Mouse (Mus musculus) testis, postnatal 14 days (tissue): ENCODE results near the gene Pnpla6.

Experiments
- DNase-seq: peaks from one replicate; pipeline ENCODE4 v3.0.0; 2021; ENCODE audit warnings: low spot score

Pnpla6 gene

DNA sequence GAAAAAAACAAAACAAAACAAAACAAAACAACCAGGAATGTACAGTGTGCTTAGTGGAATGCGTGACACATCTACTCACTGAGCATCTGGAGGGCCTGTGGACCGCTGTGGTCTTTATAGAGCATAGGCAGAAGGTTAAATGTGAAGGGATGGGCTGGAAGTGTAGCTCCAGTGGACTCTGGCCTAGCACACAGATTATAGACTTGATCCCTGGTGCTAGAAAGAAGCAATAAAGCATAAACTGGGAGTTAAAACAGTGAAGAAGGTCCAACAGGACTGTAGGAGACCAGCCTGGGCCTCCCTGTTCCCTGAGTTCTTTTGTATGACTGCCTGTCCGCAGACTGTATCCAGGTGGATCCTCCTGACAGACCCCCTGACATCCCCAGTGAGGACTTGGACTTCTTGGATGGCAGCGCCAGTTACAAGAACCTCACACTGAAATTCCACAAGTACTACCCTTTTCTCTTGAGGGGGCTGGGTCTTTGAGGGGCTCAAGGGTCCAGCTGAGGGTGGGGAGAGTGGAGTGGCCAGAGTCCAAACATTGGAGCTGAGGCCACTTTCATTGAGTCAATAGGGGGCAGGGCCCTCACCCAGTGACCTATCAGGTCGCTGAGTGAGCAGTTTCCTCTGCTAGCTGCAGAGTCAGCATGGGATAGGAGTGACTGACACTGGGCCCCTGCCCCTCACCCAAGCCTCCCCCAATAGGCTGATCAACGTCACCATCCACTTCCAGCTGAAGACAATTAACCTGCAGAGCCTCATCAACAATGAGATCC is 7.0 kb upstream of the Pnpla6 start:
- no peak for DNase-seq

DNA sequence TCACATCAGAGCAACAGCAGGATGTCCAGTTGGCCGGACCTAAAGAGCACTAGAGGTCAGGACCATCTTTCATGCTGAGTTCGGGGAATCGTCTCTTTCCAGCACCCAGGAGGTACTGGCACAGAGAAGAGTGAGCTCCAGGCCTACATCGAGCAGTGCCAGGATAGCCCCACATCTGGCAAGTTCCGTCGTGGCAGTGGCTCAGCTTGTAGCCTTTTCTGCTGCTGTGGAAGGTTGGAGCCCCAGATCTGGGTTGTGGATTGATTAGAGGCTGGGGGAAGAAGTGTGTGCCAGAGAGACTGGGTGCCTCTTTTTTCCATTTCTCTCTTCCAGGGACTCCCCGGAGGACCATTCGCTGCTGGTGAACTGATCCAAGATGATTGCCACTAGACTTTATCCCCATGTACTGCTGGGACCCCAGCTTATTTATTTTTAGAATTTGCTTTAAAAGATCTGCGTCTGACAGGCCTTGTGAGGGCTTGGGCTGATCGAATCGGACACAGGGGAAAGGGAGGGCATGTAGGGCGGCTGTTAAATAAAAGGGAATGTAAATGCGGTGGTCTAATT is 420 bp upstream of the Pnpla6 start:
- no peak for DNase-seq

GRCm38 (mm10) chr8:3515771-3516417 is 710 bp downstream of the Pnpla6 start:
- no peak for DNase-seq

DNA sequence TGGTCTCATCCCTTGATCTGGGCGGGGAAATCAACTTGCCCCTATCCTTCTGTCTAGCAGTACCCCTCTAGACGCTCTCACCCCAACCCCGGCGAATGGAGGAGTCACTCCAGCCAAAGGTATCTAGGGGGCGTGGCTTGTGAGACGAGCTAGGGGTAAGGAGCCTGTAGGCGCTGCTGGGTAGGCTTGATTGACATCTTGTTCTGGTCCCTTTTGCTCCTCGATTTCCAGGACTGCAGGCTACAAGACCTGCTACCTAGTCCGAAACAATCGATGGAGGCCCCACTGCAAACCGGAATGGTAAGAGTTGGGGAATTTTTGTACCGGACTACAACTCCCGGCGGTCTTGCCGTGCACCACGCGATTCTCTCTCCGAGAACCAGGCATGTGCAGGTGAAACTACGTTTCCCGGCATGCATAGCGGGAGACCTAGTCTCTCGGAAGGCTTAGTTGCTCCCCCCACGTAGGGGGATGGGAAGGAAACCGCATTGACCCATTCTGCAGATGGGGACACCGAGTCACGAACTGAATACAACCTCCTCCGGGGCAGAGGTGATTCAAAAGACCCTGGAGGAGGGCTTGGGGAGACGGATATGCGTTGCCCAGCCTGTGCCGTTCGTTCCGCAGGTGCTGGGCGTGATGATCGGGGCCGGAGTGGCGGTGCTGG is 1.4 kb downstream of the Pnpla6 start:
- peak; percentile 90 for DNase-seq

GRCm38 (mm10) chr8:3517117-3517495 is 1.9 kb downstream of the Pnpla6 start:
- DNase-seq, result no peak

DNA sequence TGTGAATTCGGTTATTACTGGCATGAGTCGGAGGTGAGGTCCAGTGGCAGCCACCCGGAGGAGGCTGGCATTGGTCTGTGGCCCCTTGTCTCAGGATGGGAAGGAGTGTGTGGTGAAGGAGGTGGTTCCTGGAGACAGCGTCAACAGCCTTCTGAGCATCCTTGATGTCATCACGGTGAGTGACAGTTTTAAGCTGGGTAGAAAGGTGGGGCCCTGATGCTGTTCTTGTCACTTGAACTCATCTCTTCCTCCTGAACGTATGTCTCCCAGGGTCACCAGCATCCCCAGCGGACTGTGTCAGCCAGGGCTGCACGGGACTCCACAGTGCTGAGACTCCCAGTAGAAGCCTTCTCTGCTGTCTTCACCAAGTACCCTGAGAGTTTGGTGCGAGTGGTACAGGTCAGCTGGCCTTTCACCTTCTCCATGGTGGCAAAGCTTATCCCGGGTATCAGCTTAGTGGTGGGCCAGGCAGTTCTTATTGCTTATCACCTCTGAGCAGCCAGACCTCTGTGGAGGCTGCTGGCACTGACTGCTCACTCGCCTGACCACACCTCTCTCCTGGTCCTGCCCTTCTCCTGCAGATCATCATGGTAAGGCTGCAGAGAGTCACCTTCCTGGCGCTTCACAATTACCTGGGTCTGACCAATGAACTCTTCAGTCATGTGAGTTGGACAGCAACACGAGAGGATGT is 7.0 kb downstream of the Pnpla6 start:
- DNase-seq, result no peak

GRCm38 (mm10) chr8:3530816-3531215 is 15.6 kb downstream of the Pnpla6 start:
- no peak for DNase-seq

DNA sequence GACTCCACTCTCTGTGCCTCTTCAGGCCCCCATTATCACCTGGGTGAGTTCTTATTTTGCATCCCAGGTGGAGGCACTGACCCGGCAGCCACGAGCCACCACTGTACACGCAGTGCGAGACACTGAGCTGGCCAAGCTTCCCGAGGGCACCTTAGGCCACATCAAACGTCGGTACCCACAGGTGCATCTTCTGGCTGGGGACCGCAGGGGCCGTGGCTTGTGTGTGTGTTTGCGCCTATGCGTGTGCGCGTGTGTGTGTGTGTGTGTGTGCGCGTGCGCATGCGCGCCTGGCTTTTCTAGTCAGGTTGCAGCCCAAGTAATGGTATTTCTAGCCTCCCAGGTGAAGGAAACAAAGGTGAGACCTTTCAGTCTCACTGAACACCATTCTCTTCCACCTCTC is 16.8 kb downstream of the Pnpla6 start:
- no peak for DNase-seq

DNA sequence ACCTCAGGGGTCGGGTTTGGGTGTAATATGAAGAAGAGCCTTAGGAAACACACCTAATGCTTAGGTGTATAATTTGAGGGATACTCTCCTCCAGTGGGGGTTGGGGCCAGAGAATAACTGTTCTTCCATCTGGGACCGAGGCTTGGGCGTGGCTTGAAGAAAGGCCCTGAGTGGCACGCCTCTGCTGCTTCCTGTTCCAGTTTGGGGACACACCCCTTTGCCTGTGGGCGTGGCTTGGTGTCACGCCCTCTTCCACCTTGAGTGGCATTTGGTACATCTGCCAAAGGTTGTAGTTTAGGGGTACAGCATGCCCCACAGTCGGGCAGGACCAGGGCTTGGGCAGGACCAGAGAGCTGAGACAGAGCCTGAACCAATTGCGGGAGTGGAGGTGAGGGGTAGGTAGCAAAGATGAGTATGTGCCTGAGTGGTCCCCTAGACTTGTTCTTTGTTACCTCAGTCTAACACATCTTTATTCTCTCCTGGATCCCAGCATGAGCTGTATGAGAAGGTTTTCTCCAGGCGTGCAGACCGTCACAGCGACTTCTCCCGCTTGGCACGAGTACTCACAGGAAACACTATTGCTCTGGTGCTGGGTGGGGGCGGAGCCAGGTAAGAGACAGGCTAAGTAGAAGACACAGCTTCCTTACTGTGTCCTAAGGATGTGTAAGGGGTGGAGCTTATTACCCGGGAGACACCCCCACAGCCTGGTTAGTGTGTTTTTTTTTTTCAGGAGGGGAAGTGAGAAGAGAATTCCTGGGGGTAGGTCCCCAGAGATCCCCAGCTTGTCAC is 21.1 kb downstream of the Pnpla6 start:
- no peak for DNase-seq

GRCm38 (mm10) chr8:3536940-3537339 is 21.8 kb downstream of the Pnpla6 start:
- DNase-seq, result no peak

DNA sequence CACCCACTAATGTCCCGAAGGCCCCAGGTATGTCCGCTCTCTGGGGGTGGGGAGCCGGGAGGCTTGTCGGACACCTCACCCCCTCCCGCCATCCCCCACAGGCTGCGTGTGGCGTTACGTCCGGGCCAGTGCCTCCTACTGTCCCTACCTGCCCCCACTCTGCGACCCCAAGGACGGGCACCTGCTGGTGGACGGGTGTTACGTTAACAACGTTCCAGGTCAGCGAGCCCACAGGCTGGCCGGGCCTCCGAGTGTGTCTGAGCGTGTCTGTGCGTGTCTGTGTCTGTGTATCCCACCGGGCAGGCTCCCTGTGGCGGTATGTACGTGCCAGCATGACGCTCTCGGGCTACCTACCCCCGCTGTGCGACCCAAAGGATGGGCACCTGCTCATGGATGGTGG is 22.5 kb downstream of the Pnpla6 start:
- no peak for DNase-seq

- DNase-seq, result no peak
Observed at GRCm38 (mm10) chr8:3539146-3539545, 24.0 kb downstream of the Pnpla6 start.

- DNase-seq, result no peak
Observed at GRCm38 (mm10) chr8:3540076-3540475, 24.9 kb downstream of the Pnpla6 start.

- no peak for DNase-seq
Observed at GRCm38 (mm10) chr8:3546511-3546910, 31.3 kb downstream of the Pnpla6 start.

DNA sequence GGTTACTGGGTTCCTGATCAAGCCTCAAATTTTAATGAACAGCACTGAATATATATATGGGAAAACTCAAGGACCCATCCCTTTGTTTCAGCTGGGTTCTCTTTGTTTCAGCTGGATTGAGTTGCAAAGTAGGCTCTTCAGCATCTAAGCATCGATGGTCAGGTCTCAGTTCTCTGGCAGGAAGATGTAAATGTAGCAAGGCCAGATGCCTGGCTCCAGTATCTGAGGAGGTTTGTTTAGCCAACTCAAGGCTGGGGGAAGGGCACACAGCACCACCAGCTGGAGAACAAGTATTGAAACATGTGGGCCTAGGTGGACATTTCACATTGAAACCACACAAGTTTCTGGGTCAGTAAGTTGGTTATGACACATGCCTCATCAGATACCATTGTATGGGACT is 37.1 kb downstream of the Pnpla6 start:
- DNase-seq, result no peak

GRCm38 (mm10) chr8:3556114-3556513 is 40.9 kb downstream of the Pnpla6 start:
- no peak for DNase-seq

GRCm38 (mm10) chr8:3567641-3568371 is 52.6 kb downstream of the Pnpla6 start, which contains the start of gene C330021F23Rik:
Gene C330021F23Rik (plus strand): TSS chr8:3567990.
- DNase-seq, result no peak

DNA sequence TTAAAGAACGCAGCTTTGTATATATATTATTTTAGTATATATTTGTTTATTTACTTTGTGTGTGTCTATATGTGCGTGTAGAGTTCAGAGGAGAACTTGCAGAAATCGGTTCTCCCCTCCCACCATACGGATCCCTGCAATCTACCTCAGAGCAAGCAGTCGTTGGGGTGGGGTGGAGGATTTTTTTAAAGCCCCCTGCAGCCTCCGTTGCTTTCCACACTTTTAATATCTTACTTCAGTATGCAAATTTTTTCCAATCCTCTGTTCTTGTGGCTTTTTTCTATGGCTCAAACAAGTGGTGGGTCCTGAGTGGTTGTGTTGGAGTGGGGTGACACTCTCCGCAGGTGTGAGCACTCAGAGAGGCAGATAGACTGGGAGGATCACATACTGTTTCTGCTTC is 53.2 kb downstream of the Pnpla6 start:
- no peak for DNase-seq

- DNase-seq, result no peak
Observed at GRCm38 (mm10) chr8:3569784-3570183, 54.6 kb downstream of the Pnpla6 start.

GRCm38 (mm10) chr8:3574546-3574945 is 59.4 kb downstream of the Pnpla6 start:
- DNase-seq, result no peak
